Mouse (Mus musculus): ENCODE data around the gene Rcsd1.

Rcsd1 gene

DNA sequence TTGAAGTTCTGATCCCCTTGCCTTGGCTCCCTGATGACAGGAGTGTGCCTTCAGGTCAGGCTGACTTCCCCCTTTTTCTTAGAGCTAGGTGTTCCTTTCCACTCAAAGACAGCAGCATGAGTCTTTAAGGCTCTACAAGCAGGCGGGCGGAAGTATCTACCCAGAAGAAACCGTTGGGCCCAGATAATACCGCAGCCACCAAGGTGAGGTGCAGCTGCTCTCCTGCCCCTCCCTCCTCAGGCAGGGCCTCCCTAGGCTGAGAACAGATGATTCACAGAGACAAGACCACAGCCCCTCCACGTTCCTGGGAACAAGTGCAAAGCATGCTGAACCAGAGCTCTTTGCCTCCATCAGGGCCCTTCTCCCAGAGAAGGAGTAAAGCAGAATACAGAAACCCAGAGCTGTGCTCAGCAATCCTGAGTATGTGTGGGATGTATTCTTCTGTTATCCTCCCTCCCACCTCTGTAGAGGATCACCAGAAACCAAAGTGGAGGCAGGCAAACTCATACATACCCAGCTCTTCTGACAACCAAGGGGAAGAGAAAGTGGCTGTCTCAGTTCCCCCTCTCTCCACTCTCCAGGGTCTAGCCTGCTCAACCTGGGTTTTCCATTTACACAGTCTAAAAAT is at the start of gene Rcsd1:
Gene Rcsd1, minus strand, starts transcription at position 129 of the 628 bp plus-strand sequence.
- peak; percentile 85 for DNase-seq (ENCODE audit: low read depth, low spot score)

DNA sequence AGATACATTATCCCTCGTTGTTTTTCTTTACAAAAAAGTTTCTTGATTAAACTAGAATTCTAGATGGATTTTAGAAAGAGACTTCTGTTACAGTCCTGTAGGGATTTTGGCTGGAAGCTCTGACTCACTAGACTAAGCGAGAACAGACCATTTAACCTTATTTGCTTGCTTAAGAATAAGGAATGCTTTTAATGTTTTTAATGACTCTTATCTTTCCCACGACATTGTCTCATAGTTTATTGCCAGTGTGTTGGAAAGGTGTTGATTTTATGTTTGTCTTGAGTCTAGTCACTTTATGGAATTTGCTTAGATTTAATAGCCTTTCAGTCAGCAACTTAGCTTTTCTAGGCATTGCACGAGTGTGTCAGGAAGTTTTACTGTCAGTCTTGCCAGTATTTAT is 45.6 kb upstream of the Rcsd1 start:
- no peak for DNase-seq (ENCODE audit: low read depth, low spot score)

DNA sequence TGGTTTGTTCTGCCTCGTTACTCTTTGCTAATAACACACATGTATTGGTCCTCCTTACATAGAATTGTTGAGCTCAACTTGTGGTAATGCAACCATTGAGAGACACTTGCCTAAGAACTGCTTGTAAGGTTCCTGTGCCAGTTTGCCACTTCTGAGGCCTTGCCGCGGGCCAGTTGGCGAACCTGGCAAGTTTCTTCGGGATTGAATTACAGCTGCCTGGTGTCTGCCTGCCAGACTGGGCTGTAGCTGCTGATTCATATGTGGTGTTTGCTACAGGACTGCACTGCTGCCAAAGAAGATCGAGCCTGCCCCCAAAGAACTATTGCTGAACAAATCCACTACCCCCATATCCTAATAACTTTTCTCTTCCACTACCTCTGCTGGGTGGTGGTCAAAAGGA is 44.6 kb upstream of the Rcsd1 start:
- DNase-seq (ENCODE audit: low read depth, low spot score): no peak

DNA sequence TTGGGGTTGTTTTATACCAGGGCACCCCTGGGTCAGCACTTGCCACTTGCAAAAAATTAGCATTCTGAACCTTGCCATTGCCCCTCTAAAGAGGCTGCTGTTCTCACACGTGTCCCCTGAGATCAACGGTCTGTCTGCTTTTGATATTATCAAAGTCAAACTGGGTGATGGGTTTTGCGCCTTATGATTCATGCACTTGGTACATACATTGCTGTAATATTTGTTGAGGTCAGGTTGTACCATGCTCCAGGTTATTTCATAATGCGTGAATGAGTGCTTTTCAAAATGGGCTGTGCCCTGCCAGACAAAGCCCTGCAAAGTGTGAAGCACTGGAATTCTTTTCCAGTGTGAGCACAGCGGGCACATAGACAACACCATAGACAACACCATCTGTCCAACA is 42.3 kb upstream of the Rcsd1 start:
- no peak for DNase-seq (ENCODE audit: low read depth, low spot score)

DNA sequence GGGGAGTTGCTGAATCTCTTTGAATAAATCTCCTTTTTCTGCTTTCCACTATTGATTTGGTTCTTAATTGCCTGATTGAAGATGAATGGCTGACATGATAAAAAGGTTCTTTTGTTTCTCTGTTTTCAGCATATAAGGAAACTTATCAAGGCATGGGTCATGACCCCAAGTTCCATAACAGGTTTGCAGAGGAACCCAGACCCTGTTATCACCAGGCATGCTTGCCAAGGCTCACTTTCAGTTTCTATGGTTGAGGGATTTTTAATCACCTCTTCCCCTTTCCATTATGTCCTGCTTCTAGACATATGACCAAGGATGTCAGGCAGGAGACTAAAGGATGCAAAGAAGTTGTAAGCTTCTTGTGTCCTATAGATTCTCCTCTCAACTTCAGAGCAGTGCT is 41.6 kb upstream of the Rcsd1 start:
- peak; percentile 27 for DNase-seq (ENCODE audit: low read depth, low spot score)

DNA sequence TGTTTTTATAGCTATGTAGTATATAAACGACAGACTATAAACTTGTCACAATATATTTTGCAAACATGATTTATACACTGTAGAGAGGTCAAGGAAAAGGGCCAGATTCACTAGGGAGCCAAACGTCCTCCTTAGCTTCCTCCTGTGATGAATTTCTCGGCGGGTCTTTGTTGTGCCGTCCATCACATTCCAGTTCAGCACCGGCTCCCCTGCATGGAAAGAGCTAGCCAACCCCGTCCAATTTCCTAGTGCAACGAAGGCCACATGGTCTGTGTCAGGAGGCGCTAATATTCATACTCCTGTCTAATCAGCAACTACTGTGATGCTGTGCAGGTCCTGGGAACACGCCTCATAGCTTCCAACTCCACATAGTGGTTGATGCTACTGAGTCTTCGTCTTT is 38.5 kb upstream of the Rcsd1 start:
- no peak for DNase-seq (ENCODE audit: low read depth, low spot score)

DNA sequence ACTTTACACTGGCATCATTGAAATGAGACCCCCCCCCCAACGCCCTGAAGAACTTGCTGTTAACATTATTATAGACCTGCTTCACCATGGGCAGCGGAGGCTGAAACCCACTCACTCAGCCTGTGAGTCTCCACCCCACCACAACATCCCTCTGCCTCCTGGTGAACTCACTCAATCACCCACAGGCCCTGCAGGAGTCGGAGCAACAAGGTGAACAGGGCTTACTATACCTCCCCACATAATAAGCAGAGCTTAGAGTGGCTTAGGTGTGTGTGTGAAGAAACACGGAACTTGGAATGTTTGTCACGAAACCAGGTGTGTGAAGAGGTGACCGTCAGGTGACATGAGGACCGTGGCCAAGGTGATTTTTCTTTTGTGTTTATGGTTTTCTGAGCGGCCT is 32.4 kb upstream of the Rcsd1 start:
- DNase-seq (ENCODE audit: low read depth, low spot score): no peak

DNA sequence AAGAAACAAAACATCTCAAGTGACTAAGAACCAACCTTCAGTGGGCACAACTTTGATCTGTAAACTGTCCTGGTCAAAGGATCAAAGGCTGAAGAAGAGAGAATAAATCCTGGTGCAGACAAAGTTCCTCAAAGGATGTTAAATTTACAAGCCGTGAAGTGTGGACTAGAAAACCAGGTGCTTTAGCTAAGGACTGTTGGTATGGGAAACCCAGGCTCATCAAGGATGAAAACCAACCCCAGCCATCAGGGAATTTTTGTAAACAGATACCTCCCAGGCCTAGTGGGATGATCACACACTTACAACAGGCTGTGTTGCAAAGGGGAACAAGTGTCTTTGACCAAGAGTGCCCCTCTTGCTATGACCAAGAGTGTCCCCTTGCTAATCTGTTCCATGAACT is 29.4 kb upstream of the Rcsd1 start:
- DNase-seq (ENCODE audit: low read depth, low spot score): no peak

DNA sequence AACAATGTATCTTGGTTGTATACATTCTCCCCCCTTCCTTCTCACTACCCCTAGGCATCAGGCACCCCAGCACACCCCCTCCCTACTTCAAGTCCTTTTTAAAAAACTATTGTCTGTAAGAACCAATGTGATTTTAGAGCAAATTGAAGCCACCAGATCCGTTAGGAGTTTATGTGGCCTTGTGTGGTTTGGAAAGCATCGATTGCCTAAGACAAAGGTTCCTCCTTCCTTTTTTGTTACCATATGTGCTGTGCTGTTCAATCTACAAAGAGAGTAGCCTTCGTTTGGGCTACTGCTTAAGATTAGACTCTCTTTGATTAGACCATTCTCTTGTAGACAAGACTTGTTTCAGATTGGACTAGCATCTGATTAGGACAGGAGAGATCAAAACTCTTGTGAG is 28.3 kb upstream of the Rcsd1 start:
- no peak for DNase-seq (ENCODE audit: low read depth, low spot score)

DNA sequence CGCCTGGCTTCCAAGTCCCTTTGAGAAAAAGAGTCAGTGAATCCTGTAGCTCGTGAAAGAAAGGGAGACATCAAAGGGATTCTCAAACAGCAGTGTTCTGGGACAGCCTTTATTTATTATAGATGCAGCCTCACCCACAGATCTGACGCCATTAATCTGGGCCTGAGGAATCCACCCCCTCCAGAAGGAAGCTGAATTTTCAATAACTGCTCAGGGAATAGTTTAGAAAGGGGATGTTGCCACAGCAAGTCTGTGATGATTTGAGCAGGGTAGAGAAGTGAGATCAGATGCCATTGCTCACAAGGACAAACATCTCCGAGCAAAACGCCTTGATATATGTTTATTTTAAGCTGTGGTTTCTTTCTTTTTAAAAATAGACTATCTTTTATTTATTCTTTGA is 27.9 kb upstream of the Rcsd1 start:
- no peak for DNase-seq (ENCODE audit: low read depth, low spot score)

DNA sequence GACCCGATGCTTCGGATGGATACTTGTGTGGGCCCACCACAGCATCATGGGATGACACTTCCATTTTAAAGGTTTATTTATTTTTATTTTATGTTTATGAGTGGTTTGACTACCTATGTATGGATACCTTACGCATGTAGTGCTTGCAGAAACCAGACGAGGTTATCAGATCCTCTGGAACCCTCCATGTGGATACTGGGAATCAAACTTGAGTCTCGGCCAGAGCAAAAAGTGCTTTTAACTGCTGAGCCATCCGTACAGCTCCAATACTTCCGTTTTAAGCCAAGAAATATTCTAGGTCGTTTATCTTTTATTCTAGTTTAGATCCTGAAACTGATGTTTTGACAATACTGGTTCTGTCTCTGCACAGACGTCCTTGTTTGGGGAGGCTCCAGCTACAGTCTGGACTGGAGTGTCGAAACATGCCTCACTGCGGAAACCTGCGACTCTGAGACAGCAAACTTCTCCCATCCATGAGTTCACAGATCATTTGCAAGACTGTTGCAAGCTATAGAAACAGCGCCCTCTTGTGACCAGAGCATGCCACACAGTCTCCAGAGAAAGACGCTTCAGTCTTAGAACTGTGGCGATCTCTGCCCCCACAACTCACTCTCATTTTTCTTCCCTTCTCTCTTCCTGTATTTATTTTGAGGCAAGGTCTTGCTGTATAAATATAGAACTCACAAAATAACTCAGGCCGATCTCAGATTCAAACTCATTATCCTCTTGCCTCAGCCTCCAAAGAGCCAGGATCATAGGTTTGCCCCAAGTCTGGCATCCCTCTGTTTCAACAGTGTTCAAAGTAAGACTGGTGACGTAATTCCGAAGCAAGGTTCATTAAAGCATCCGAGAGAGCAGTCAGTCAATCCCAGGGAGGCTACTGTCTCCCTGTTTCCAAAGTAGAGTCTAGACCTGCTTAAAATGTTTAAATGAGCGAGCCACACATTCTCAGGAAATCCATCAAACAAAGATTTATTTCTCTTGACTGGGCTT is 26.6 kb upstream of the Rcsd1 start:
- peak; percentile 87 for DNase-seq (ENCODE audit: low read depth, low spot score)

DNA sequence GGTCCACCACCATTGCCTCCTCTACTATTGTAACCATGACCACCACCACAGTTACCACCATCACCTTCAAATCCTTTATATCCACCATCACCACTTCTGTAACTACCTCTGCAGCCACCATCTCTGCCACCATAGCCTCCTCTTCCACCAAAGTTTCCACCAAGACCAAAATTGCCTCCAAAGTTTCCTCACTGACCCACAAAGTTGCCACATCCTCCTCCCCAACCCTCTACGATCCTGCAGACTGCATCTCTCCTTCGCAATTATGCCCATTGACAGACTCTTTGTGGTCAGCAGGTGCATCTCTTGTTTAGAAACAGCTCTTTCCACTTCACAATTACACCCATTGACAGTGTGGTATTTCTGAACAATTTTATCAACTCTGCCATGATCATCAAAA is 25.3 kb upstream of the Rcsd1 start:
- DNase-seq (ENCODE audit: low read depth, low spot score): no peak

DNA sequence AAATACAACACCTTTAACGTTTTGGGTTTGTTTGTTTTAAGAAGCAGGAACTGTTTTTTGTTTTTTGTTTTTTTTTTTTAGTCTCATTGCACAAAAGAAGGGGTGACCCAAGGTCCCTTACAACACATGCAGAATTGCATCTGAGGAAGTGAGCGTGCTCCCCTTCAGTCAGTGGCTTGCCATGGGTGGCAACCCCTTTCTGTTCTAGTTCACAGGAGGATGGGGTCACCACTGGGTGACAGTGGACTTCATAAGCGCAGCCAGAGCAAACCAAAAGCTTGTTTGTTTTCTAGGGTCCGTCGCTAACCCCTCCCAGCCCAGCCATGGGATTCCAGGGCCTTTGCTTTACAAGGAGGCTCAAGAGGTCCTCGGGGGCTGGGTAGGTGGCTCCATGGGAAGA is 22.0 kb upstream of the Rcsd1 start:
- no peak for DNase-seq (ENCODE audit: low read depth, low spot score)

DNA sequence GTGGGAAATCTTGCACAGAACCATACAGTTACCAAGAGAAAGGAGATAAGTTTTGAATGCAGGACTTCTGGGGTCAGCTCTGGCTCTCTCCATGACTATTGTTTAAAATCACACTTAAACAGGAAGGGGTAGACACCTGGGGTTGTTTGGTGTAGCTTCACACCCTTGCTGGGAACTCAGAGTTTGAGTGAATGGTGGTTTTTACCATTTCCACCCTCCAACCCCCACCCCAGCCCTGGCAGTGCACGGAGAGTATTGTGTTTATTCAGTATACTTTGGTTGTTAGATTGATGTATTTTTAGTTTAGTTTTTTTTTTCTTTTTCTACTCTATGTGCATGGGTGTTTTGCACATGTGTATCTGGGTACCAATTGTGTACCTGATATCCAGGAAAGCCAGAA is 20.6 kb upstream of the Rcsd1 start:
- DNase-seq (ENCODE audit: low read depth, low spot score): no peak

DNA sequence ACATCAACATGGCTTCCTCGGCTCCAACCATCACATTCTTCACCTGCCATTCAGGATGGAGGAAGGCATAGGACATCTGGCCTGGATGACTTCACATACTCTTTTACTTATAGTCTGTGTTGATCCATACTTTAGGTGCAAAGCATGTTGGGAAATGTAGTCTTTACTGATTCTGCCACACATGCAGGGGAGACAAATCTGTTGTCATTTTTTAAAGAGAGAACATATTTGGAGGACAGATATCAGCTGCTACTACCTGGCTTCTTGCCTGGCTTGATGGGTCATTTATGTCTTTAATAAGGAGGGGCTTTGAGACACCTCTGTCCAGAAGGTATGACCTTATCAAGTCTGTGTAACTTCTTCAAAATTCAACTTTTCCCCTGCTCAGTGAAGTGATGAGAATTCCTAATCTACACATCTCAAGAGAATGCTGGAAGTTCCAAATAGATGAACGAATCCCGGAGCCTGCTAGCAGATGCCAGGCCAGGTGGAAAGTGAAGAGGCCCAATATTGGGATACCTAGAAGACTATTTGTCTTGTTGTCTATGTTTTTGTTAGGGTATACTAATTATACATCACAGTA is 18.6 kb upstream of the Rcsd1 start:
- no peak for DNase-seq (ENCODE audit: low read depth, low spot score)

DNA sequence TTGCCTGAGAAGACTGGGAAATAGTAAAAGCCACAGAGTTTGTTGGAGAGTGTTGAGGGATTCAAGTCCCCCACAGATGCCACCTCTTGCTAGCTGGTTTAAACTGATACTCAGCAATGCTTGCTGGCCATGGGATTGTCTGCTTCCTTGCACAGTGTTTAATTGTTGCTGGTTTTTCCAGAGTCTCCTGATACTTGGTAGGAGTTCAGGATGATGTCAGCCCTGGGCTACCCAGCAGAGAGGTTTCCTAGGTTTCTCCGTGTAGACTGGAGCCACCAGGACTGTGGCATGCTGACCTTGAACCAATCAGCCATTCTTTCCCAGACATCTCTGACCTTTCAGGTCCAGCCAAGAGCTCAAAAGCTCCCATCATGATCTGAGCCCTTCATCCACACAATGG is 17.4 kb upstream of the Rcsd1 start:
- DNase-seq (ENCODE audit: low read depth, low spot score): no peak

DNA sequence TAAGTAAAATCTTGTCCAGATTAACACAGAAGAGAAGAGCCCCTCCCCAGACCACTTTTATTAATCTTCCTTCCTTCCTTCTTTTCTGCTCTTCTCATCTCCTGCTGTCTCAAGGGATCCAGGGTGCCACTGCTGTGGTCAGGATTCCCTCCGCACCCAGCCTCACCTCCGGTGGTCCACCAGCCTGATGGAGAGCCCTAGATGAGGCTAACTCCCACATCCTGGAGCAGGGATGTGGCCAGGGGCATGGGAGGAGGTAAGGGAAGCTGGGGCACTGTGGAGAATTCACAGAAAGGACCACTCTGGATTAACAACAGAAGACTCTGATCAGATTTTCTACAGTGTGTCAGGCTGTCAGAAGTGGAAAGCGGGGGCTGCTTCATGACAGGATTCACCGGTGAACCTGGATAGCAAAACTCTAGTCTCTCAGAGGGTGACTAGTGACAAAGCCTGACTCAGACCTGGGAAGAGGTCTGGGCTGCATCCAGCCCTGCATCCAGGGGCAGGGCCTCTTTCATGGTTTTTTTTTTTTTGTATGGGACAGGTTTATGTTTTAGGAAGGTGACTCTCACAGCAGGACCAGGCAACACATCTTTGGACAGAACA is 15.6 kb upstream of the Rcsd1 start:
- no peak for DNase-seq (ENCODE audit: low read depth, low spot score)

DNA sequence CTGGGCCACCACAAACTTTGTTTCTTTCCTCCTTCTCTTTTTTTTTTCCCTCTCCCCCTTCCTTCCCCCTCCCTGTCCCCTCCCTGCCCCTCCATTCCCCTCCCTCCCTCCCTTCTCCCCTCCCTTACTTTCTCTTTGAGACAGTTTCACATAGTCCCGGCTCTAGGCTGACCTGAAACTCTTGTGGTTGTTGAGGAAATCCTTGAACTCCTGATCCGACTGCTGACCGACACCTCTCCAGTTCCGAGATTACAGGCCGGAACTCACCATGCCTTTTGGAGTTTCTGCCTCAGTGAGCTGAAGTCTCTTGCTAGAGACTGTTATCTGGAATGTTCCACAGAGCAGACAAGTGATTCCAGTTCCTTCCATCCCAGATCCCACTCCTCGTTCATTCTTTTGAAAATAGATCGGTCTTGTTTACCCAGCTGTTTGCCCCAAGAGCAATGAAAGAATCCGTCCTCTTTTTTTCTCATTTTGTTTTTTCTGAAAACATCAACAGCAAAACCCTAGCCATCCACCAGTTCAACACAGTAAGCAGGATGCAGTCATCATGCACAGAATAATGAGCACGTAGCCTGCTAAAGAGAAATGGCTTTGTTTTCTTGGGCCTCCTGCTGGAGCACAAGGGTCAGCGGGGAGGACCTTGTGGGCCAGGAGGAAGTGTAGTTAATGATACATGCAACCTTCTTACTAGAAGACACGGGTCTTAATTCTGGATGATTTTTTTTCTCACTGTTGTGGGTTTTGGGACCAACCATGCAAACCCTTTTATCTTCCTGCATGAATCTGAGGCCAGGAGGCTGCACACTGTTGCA is 14.9 kb upstream of the Rcsd1 start:
- no peak for DNase-seq (ENCODE audit: low read depth, low spot score)

DNA sequence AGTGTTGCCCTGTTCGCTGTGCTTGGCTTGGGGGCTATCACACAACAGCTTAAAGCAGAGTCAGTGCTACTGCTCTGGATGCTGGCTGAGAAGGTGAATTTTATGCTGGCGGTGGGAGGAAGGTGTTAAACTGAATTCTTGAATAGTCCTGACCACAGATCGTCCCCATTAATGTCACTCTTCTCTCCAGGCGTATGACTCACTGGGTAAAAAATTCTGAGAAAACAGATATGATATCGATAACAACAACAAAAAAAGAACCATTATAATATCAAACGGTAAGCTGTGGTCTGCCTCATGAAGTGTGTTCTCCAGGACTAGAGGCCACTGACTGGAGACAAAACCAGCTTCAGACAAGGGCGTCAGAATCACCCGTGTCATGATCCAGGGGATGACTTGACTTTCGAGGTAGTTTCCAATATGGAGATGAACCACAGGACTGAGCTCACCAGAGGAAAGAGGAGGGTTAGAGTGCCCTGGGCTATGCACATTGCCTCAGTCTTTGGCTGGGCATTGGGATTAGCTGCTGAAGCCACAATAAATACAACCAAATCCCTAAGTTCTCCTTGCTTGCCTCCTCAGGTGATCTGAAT is 13.1 kb upstream of the Rcsd1 start:
- no peak for DNase-seq (ENCODE audit: low read depth, low spot score)

DNA sequence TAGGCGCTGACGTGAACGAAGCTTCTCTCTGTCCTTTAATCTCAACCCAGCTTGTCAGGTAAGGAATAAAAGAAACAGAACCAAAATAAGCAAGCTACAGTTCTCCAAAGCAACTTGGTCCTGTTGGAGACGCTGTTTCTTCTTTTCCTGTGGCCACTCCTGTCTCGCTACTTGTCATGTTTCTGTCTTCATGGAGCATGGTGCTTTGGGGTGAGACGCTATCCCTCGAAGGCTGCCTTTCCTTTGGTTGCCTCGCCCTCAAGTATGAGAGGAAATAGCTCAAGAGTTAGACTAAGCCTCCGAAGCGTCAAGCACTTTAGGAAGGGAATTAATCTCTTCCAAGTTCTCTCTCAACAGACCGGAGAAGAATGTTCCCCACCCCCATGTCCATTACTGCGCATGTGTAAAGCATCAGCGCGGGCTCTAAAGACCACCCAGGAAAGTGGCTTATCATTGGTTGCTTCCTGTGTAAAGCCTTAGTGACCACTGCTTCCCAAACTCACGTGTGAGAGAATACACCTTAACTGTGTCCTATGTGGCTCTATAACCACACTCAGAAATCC is 9.1 kb upstream of the Rcsd1 start:
- no peak for DNase-seq (ENCODE audit: low read depth, low spot score)
